Mouse (Mus musculus): ENCODE data around the gene Gm12184.

- TF ChIP-seq CTCF (IDR thresholded peaks at IDR 0.05; ENCODE audit: insufficient read depth, low read length) (no peak), POLR2A (IDR thresholded peaks at IDR 0.05; ENCODE audit: borderline replicate concordance, extremely low read depth, low read depth, low read length) (no peak)
These were observed 14.3 kb upstream of the Gm12184 start for GRCm38 (mm10) chr11:48840805-48841204.

All from lung, adult 2 months (tissue).